Mouse (Mus musculus) layer of hippocampus, adult 2 months (tissue): ENCODE data around the gene Sh3bp5. TPM values are rescaled to one million over a fixed set of nuclear protein-coding genes. Genes with fewer than 3 reads are reported as not detected.

Experiments
- DNase-seq, 2 experiments: peaks; one replicate each; pipeline ENCODE4 v3.0.0; 2022; ENCODE audit warnings: low spot score in 2 of 2
- H3K27ac ChIP-seq: fragments of 200-600 bp; 2 replicates; pipeline ENCODE4 v1.8.1; 2022
- H3K4me3 ChIP-seq: fragments of 200-600 bp; 2 replicates; pipeline ENCODE4 v1.8.1; 2022; ENCODE audit warnings: mild to moderate bottlenecking
- CTCF ChIP-seq: fragments of 200-600 bp; conservative IDR thresholded peaks from 2 replicates; pipeline ENCODE4 v1.8.1; 2022; ENCODE audit warnings: antibody characterized with exemption, mild to moderate bottlenecking, moderate library complexity
- total RNA-seq, 2 experiments: library from RNA; stranded (reverse); gene quantifications; 2 replicates each; pipeline ENCODE4 v1.2.3; 2021

Gene Sh3bp5
- total RNA-seq, 2 experiments from 2014 or later = 147 to 158 TPM

DNA sequence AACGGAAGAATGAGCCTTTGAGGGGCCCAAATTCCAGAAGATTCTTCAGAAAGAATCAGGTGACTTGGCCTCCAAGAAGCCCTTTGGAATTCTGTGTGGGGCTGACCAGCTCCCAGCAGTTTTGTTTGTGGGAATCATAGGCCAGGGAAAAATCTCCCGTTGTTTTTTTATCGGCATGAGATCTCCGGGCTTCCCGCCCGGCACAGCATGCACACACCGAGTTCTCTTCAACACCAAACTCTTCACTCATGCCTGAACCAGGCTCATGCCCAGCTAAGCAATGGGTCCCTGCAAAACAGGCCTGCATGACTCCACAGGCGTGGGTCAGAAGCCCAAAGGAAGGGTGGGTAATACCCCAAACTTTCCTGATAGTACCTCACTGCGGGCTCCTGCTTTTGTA, 32.3 kb downstream of the Sh3bp5 start:
- no peak for TF ChIP-seq CTCF
- H3K4me3 ChIP-seq = no peak overlapping the region
- DNase-seq = no peak
- H3K27ac ChIP-seq = peak overlapping the region; percentile 96

DNA sequence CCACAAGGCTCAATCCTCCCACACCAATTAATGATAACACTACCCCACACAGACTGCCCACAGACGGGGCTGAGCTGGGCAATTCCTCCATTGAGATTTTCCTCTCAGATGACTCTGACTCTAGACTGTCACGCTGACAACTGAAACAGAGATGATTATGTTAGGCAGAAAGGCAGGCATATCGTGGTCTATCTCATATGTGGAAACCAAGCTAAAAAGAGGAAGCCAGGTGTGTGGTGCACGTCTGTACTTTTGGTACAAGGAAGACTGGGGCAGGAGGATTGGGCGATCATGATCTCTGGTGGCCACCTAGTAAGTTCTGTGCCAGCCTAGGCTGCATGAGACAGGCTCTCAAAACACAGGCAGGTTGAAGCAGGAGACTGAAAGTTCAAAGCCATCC, 33.2 kb downstream of the Sh3bp5 start:
- DNase-seq = no peak
- Histone ChIP-seq H3K4me3 (no peak overlapping the region), H3K27ac (peak overlapping the region; percentile 96)
- no peak for TF ChIP-seq CTCF

DNA sequence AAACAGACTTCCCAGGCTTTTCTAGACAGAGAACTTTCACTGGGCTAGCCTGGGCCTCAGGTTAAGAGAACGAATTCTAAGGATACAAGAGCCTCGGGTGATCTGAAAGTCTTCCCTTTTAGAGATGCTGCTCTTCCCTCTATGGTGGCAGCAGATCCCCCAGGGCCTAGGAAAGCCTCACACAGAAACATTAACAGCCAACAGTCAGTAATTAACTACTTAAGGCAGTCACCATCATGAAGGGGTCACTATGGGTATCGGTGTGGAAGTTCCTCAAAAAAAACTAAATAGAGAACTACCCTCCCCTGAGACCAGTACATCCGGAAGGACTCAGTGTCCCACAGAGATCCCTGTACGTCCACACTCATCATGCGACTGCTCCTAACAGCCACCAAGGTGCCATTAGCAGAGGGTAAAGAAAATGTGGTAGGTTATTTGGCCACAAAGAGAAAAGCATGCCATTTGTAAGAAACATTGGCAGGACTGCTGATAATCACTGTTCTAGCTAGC, 33.9 kb downstream of the Sh3bp5 start:
- no peak for TF ChIP-seq CTCF

DNA sequence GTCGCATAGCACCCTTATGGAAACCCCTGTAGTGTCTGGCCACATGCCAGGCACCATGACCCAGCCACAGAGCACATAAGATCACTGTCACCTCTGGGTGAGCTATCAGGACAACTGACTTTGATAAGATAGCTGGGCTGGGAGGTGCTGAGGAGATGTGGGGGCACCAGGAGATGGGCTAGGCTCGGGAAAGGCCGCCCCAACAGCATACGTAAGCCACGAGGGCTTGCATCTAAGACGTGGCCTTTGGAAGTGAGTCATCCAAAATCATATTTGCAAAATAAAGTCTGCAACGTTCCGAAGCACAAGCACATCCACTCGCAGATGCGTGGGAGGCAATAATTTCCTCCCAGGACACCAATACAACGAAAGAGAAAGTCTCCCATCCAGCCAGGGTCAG, 35.0 kb downstream of the Sh3bp5 start:
- Histone ChIP-seq H3K4me3 (no peak overlapping the region), H3K27ac (peak overlapping the region; percentile 96)
- DNase-seq = peak in 1 of 2 experiments; percentile 48
- TF ChIP-seq CTCF = no peak

More for the DNA sequence above, 33.9 kb downstream of the Sh3bp5 start:
- Histone ChIP-seq H3K27ac (peak overlapping the region; percentile 96), H3K4me3 (no peak overlapping the region)
- no peak for DNase-seq

DNA sequence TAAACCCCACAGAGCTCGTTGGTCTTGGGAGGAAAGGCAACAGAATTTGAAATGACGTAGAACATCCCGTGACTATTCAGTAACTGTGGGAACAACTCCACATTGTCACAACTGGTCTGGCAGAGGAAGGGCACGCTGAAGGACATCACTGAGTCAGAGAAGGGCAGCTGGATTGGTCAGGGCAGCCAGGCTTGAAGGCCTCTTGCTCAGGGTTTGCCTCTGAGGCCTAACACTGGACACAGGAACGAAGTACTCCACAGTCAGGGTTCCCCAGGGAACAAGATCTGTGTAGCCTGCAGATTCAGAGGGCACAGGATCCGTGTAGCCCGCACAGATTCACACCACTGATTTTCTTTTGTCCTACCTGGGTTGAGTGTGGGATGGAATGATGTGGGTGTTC, 35.6 kb downstream of the Sh3bp5 start:
- Histone ChIP-seq H3K4me3 (no peak overlapping the region), H3K27ac (peak overlapping the region; percentile 96)
- no peak for TF ChIP-seq CTCF
- no peak for DNase-seq

DNA sequence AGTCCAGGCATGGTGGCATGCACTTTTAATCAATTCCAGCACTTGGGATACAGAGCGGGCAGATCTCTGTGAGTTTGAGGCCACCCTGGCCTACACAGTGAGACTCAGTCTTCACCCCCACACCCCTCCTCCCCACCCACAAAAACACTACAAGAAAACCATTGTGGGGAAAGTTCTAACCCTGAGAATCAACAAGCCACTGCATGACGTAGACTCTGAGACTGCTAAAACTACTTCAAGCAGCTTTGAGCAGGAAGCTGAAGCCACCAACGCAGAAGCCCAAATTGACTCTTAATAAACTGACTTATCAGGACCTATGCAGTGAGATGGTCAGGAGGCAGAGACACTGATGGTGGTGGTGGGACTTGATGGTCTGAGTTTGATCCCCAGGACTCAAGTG, 36.6 kb downstream of the Sh3bp5 start:
- TF ChIP-seq CTCF = no peak
- Histone ChIP-seq H3K27ac (peak overlapping the region; percentile 96), H3K4me3 (no peak overlapping the region)
- DNase-seq = no peak

DNA sequence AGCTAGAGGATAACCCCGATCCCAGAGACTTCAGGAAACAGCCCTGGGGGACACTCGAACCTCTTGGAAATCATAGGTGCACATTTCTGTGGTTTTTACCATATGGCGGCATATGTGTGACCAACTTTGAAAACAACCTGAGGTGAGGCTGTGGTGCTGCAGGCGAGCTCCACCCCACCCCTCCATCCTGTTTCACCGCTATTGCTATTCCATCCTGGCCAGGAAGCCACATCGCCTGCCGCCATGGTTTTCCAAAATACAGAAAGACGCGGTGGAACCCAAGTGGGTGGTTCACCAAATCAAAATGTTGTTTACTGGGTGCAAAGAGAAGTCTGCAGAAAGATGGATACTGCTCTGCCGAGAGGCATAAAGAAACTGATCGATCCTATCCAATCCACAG, 37.1 kb downstream of the Sh3bp5 start:
- no peak overlapping the region for H3K4me3 ChIP-seq
- DNase-seq = no peak
- peak overlapping the region; percentile 96 for H3K27ac ChIP-seq
- no peak for TF ChIP-seq CTCF

DNA sequence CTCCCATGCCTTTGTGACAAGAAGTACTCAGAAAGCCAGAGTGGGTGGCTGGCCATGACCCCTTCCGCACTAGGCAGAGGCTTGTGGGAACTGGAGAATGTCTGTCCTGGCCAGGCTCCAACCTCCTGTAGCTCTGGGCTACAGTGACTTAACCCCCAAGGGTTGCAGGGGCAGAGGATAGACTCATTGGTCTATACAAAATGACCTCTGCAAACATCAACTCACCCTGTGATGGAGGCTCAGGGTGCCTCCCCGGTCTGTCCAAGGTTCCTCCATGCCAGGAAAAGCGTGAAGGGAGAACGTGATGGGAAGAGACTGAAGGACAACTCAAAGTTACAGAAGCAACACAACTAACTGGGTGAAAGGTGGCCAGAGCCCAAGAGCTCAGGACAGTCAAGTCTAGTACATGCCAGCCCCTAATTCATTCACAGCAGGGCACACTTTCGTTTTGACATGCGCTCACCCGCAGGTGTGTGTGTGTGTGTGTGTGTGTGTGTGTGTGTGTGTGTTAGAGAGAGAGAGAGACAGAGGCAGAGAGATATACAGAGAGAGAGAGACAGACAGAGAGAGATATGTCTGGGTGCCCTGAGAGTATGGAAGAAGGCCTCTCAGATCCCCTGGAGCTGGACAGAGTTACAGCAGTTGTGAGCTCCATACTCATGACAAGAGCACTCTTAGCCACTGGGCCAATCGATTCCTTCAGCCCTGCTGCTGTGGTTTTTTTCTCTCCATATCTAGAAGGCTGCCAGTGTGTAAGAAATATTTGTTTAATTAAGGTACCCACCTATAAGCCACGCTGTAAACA, 37.9 kb downstream of the Sh3bp5 start:
- DNase-seq = no peak
- TF ChIP-seq CTCF = no peak
- H3K27ac ChIP-seq = peak overlapping the region; percentile 96
- no peak overlapping the region for H3K4me3 ChIP-seq

DNA sequence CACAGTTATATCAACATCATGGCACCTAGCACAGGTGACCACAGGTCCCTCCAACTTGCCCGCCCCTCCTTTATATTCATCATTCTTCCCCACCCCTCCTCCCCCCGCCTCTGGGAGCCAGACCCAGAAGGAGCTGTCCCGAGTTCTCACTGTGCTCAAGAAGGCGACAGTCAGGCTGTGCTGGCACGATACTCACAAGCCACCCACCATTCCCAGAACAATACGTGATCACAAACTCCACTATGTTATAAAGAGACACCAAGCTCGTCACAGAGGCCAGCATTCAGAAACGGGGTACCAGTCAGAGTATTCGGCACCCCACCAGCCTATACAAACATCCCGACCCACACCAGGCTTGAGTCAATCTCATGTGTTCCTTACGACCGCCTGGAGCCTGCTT, 38.5 kb downstream of the Sh3bp5 start:
- TF ChIP-seq CTCF = no peak
- Histone ChIP-seq H3K4me3 (no peak overlapping the region), H3K27ac (peak overlapping the region; percentile 96)
- DNase-seq = peak in 1 of 2 experiments; percentile 53

DNA sequence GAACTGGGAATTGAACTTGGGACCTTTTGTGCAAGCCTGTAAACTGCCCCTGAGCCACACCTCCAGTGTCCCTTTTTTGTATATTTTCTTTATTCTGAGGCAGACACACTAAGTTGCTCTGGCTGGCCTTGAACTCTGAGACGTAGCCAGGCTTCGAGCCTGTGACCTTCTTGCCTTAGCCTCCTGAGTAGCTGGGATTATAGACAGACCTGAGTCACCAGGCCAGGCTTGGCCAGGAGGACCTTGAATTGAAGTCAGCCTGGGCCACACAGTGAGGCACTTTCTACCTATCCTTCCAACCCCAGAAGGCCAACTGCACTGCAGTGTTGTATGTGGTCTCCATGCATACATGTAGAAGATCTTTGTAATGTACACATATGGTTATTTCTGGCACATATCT, 39.5 kb downstream of the Sh3bp5 start:
- Histone ChIP-seq H3K4me3 (no peak overlapping the region), H3K27ac (peak overlapping the region; percentile 96)
- TF ChIP-seq CTCF = no peak
- no peak for DNase-seq

DNA sequence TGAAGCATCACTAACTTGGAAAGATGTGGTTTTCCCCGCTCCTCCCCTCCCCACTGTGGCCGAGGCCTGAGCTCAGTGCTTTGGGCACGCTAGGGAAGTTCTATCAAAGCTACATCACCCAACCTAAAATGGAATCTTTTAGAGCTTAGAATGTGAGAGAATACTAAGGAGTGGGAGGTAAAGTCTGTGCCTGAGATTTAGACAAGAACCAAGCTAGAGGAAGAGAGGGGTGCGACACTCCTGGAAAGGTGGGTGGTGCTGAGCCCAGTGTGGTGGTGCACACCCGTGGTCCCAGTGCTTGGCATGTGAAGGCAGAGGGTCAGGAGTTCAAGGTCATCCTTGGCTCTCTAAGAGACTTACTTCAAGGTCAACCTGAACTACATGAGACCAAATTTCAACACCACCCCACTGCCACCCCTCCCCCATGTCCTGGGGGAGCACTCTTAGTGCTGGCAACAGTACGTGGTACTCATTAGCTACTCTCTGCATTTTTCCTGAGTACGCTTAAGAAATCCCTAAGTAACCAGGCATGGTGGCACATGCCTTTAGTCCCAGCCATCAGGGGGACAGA, 40.2 kb downstream of the Sh3bp5 start:
- H3K27ac ChIP-seq = peak overlapping the region; percentile 96
- no peak overlapping the region for H3K4me3 ChIP-seq
- no peak for TF ChIP-seq CTCF
- DNase-seq = no peak

DNA sequence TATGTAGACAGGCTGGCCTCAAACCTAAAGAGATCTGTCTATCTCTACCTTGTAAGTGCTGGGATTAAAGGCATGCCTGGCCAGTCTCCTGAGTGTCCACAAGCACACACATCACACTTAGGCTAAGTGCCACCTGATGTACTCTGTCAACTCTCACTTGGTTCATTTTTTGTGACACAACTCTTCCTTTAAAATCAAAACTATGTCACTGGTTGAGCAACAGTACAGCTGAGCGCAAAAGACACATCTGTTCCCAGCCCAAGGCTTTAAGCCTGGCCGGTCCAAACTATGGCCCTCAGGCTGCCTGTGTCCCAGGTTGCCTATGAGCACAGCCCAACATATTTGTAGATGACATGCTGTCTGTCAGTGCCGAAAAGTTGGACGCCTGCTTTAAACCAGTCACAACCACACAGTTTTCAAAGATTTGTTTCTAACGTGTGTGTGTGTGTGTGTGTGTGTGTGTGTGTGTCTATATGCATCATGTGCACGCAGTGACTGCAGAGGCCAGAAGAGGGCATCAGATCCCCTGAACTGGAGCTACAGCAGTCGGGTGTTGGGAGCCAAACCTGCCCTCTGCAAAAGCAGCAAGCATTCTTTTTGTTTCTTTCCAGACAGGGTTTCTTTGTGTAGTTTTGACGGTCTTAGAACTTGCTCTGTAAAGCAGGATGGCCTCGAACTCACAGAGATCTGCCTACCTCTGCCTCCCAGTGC, 40.9 kb downstream of the Sh3bp5 start:
- Histone ChIP-seq H3K27ac (peak overlapping the region; percentile 96), H3K4me3 (no peak overlapping the region)
- peak; percentile 37 for TF ChIP-seq CTCF
- no peak for DNase-seq

DNA sequence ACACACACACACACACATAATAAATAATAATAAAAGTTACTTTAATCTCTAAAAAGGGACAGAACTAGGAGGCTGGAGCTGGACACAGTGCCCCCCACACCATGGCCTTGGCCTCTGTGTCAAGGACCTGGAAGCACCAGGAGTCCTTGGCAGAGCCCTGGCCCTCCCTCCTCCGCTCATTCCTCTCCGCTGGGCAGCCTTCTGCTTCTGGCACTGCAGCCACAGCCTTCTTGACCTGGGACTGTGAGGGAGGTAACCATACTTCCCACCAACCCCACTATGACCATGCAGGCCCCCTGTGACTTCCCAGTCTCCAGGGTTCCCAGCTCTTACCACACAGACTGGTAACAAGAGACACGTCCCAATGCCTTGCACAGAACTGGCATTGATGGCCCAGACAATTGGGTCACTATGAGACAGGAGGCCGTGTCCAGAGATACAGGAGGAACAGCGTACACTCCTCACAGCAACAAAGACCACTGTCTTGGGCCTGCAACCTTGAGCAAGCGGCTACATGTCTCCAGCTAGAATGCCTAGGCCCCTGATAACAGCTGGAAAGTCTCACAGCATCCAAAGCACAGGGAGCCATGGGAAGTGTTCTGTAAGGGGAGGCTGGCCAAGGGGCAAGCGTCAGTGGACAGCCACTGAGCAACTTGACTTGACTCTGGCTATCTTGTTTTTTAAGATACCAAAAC, 41.8 kb downstream of the Sh3bp5 start:
- H3K4me3 ChIP-seq = no peak overlapping the region
- no peak for DNase-seq
- H3K27ac ChIP-seq = peak overlapping the region; percentile 96
- TF ChIP-seq CTCF = no peak
